Mouse (Mus musculus) c-Kit-positive CD71-positive TER-119-positive erythroid progenitor cells, embryonic 14.5 days (primary cell): ENCODE results near the gene Smarcd1.

ENCODE experiments used
- DNase-seq: peaks from one replicate; pipeline ENCODE4 v3.0.0-alpha.2; 2013; ENCODE audit warnings: low spot score

Smarcd1 gene

GRCm38 (mm10) chr15:99733186-99733585 is 31.3 kb downstream of the Smarcd1 start:
- DNase-seq, result no peak

DNA sequence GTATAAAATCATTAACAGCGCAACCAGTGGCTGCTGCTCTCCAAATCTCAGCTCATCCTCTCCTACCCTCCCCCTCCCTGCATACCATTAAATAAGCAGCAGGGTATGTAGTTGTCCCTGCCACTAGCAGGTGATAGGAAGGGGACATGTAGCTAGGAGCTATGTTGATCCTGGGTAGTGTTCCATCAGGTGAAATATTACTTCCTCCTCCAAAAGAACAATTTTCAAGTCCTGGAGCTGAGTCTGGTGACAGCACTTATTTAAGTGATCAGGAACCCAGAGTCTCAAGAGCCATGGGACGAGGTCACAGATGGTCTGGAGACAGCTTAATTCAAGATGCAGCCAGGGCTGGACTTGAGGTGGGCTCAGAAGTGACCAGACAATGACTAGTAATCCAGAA is 33.7 kb downstream of the Smarcd1 start:
- no peak for DNase-seq

DNA sequence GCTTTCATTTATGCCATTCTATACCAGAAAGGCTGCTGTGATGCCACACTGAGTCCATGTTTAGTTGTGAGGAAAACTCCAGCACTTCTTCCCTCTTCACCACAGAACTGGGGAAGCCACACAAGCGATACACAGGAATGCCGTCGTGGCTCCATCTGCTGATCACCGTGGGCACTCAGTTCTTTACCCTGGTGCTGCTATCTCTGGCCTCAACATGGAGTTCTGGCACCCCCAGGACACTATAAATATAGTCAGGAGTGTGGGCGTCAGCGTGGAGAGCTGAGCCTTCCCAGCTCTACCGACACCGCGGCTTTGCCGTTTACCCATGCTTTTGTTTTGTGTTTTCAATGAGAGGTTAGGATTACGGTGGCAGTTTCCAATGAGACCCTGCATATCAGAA is 34.7 kb downstream of the Smarcd1 start:
- no peak for DNase-seq

DNA sequence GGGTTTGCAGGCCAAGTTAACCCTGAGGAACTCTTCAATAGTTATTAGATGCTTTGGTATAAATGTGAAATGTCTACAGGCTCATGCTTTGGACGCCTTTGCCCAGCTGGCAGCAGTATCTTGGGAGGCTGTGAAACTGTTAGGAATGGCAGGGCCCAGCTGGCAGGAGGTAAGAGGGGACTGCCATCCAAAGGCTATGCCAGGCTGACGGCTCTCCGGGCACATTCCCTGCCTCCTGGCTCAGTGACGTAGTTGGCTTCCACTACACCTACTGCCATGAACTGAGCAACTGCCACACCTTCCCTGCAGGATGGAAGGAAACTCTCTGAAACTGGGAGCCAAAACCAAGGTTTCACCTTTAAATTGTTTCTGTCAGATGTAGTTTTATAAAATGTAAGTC is 38.3 kb downstream of the Smarcd1 start:
- no peak for DNase-seq

- DNase-seq, result no peak
These were observed 52.3 kb downstream of the Smarcd1 start for GRCm38 (mm10) chr15:99754204-99754603.
